Mouse (Mus musculus): ENCODE measurements at regions not wholly inside any gene's neighbourhood (a gene's known extent, or its start where the extent isn't known, plus 50 kb on each side); places are given as distances from the start of the nearest gene placed in this dataset.

DNA sequence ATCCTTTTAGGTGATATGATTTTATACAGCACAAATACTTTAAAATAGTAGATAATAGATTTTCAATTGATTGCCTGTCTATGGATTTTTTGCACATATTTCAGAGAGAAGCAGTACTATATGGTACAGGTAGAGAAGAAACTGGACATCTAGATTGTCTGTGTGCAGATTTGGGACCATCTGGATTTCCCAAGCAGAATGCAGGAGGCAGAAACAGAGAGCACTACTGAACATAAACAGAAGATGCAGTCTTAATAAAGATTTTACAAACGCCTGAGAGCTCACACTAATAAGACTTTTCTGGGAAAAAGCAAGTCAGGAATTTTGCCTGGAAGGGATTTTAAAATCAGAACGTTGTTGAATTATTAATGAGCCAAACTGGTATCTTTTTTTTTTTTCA lies 432.9 kb downstream of the Col11a1 start:
- no peak for DNase-seq

- DNase-seq = no peak
These were observed 433.6 kb downstream of the Col11a1 start for GRCm38 (mm10) chr3:114463714-114464545.

DNA sequence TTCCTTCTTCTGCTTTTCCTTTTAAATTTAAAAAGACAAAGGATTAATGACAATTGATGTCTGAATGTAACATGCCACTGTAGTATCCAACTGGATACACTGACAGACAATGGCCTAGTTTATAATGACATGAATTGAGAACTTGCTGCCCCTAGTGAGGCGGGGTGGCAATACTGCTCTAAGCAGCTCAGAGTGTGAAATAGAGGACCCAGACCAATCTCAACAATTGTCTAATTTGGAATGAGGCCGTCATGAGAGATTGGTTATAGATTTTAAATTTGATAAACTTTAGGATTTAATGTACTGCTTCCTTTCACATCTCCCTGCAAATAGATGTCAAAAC lies 434.2 kb downstream of the Col11a1 start:
- DNase-seq = no peak

GRCm38 (mm10) chr3:114483904-114484303 lies 420.0 kb upstream of the Olfm3 start:
- no peak for DNase-seq

DNA sequence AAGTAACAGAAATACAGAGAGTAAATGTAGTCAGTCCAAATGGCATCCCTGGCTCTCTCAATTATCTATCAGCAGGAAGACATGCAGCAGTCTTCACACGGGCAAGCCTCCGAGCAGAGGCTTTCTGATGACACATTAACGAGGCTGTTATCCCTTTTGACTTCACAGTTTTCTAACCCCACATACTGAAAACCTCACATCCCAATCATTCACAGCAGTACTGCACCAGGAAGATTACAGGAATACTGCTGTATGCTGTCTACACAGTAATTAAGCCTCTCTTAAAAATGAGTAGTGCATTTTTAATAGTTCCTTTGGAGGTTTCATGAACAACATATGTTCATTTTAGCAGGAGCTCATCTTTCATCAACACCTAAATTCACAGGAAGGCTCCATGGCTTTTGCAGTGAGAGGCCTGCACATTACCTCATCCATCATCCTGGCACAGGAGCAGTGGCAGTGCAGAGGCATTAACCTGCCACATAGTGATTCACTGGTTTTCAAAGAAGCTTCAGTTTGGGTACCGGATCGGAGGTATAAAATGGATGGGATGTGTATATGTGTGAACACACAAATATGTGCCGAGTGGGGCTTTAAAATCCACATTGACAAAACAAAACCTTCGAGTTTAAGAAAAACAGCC lies 396.1 kb upstream of the Olfm3 start:
- DNase-seq = no peak

DNA sequence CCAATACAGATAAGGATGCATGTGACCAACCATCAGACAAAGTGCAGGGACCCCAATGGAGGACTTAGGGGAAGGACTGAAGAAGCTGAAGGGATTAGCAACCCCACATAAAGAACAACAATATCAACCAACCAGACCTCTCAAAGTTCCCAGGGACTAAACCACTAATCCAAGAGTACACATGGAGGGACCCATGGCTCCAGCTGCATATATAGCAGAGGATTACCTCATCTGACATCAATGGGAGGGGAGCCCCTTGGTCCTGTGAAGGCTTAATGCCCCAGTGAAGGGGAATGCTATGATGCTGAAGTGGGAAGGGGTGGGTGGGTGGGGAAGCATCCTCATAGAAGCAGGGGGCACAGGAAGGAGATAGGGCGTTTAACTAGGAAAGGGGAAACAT lies 388.6 kb upstream of the Olfm3 start:
- no peak for DNase-seq

GRCm38 (mm10) chr3:114544353-114544752 lies 359.5 kb upstream of the Olfm3 start:
- no peak for DNase-seq

DNA sequence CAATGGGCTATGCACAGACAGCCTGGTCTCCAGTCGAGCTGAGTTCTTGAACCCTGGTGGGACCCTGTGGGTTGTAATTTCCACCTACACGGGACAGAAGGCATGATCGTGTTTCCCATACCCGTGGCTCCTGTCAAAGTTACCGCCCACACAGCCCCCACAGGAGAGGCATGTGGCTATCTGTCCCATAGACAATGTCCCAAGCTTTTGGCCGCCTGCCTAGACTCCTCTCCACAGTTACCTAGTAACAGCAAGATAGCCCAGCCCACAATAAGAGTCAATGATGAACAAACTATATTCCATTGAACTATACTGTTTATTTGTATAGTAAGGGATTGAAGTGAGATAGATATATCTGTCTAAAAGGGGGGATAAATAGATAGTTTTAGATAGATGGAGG lies 356.7 kb upstream of the Olfm3 start:
- peak; percentile 17 for DNase-seq

GRCm38 (mm10) chr3:114570978-114571377 lies 332.9 kb upstream of the Olfm3 start:
- DNase-seq = no peak
